Mouse (Mus musculus): ENCODE results near the gene Plcb1.

Gene Plcb1

DNA sequence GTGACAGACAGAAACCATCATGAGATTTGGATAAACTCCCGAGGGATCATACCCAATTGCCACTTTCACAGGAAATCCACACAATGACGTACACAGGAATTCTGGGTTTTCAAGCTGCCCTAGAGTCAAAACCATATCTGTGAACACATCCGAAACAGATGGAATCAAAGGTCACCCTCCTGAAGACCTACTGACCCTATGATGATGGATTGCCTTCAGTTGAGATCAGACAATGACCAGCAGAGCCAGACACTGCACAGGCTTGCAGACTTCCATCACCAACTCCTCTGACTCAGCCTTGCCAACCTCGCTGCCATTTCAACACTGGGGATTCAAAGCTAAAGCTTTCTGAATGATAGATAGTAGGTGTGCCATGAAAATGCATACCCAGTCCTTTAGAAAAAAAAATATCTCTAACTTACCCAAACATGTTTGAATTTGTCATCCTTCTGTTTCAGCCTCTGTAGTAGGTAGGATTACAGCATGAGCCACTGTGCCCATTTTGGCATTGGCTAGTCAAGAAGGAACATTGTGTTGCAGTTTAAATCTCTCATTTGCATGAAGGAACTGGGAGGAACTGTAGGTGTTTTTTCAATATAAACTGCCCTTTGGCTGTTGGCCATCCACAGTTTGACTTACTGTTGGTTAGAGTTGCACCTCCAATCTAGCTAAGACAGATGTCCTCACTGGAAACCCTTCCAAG, 429.0 kb downstream of the Plcb1 start:
- DNase-seq: no peak

DNA sequence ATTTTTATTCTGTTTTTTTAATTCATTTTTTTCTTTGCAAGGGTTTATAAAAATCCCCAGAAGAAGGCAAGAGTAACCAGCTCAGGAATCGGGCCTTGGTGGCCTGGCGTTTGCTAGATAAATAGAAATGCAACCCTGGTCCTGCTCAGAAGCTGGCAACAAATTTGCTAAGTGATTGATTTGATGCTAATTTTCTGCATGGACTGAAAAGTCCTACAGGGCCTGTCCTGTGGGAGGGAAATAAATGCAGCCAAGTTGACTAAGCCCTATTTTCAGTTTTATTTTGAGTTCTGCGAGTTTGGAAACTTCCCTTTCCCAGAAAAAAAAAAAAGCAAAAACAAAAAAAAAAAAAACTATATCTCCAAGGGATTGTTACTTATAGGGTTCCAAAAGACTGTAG, 433.5 kb downstream of the Plcb1 start:
- DNase-seq: no peak

- DNase-seq: peak; percentile 33 to 47
Observed at GRCm38 (mm10) chr2:135225604-135226025, 439.7 kb downstream of the Plcb1 start.

- no peak for DNase-seq
Observed at GRCm38 (mm10) chr2:135230262-135230661, 444.4 kb downstream of the Plcb1 start.

DNA sequence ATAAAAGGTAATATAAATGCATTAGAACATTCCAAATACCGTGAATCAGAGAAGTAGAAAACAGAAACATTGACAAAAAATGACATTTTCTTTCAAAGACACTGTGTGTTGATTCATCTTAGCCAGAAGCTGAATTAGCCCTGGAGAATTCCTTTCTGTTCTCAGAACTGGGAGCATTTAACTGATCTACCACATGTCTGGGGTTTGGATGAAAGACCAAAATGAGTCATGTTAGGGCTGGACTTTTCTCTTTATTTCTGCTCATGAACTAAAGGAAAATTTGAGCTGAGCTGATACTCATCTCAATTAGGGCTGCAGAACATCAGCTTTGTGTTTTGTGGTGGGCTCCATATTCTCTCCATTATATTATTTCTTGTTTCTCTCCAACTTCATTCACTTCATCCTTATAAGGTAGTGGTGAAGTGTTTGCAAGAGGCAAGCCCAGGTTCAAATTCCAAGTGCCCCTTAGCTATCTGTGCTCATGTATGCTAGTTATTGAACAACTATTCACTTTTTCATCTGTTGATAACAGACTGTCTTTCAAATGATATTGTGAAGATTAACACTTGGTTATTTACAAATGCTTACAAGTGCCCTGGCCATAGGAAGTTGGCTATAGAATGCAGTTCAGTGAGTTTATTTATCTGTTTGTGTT, 456.9 kb downstream of the Plcb1 start:
- DNase-seq: no peak

GRCm38 (mm10) chr2:135243764-135244163, 457.9 kb downstream of the Plcb1 start:
- no peak for DNase-seq

DNA sequence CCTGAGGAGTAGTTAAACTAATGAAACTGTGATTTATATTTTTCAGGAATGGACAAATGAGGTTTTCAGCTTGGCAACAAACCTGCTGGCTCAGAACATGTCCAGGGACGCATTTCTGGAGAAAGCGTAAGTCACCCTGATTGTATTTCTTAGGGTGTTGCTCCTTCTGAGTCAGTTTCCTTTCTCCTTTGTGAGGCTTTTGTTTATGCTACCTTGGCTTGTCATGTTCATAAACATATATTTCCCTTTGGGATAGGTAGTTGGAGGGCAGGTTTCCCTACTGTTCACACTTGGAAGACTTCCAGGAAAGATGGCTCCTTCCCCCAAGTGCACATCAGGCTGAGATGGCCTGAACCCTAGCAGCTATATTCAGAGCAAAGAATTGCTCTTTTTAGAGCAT, 464.1 kb downstream of the Plcb1 start:
- no peak for DNase-seq

GRCm38 (mm10) chr2:135251821-135252315, 466.0 kb downstream of the Plcb1 start:
- DNase-seq: no peak

DNA sequence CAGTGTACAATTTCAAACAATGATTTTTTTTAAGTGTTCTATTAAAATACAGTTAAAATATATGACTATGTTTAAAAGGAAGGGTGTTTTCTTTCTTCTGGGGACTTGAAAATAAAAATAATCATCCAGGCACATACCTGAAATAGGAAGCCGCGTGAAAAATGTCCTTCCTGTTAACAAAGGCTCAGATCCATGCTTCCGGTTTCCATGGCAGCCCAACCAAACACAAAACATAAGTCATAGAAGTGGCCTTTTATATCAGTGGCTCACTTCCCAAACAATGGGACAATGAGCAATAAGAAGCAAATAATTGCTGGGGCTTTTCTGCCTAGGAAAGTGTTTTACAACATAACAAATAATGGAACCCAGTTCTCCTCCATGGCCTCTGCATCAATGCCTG, 473.3 kb downstream of the Plcb1 start:
- DNase-seq: peak; percentile 16 to 29

- no peak for DNase-seq
Observed at GRCm38 (mm10) chr2:135263943-135264342, 478.1 kb downstream of the Plcb1 start.

- no peak for DNase-seq
Observed at GRCm38 (mm10) chr2:135274949-135275348, 489.1 kb downstream of the Plcb1 start.

DNA sequence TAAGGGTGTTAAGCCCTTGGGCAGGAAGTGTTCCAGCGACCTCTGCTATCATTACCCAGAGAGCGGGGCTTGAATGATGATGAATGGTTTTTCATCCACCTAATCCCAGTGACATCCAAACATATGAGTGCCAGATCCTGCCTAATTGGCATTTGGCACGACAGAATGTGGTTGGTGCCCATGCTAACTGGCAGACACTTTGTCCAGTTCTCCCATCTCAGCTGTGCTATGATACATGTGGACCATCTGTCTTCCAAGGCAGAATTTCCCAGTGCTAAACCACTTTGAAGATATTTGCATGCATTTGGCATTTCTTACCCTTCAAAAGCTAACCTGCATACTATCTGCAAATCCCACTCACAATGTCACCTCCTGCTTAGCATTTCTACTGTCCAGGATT, 492.6 kb downstream of the Plcb1 start:
- no peak for DNase-seq

- DNase-seq: no peak
Observed at GRCm38 (mm10) chr2:135279026-135279425, 493.2 kb downstream of the Plcb1 start.

GRCm38 (mm10) chr2:135283783-135284182, 497.9 kb downstream of the Plcb1 start:
- DNase-seq: no peak

GRCm38 (mm10) chr2:135296184-135296769, 510.4 kb downstream of the Plcb1 start:
- no peak for DNase-seq

DNA sequence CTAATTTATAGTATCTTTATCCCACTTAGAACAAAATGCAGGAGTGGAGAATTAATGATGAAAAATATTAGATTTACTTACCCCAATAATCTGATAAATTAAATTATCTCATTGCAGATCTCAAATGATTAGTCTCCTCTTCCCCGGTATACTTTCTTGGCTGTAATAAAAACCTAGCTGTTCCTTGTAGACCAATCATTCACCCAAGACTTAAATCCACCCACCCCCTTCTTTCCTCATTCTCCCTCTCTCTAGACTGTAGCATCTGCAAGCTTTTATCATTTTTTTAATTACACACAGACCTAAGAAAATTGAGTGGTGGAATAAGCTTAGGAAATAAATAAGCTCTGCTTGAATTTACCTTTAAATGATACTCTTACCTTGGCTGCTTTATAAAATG, 514.6 kb downstream of the Plcb1 start:
- no peak for DNase-seq

- DNase-seq: no peak
Observed at GRCm38 (mm10) chr2:135302483-135302882, 516.6 kb downstream of the Plcb1 start.

DNA sequence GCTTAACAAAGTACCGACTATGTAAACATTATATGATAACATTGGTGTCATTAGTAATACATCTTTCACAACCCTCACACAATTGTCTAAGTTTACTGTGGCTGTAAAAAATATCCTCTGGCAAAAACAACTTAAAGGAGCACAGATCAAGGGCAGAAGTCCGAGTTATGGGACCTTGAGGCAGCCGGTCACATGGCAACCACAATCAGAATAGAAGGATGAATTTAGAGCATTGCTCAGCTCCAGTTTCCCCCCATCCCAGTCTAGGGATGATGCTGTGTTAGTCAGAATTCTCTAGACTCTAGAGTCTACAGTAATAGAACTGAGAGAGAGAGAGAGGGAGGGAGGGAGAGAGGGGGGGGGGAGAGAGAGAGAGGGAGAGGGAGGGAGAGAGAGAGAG, 519.3 kb downstream of the Plcb1 start:
- DNase-seq: no peak

DNA sequence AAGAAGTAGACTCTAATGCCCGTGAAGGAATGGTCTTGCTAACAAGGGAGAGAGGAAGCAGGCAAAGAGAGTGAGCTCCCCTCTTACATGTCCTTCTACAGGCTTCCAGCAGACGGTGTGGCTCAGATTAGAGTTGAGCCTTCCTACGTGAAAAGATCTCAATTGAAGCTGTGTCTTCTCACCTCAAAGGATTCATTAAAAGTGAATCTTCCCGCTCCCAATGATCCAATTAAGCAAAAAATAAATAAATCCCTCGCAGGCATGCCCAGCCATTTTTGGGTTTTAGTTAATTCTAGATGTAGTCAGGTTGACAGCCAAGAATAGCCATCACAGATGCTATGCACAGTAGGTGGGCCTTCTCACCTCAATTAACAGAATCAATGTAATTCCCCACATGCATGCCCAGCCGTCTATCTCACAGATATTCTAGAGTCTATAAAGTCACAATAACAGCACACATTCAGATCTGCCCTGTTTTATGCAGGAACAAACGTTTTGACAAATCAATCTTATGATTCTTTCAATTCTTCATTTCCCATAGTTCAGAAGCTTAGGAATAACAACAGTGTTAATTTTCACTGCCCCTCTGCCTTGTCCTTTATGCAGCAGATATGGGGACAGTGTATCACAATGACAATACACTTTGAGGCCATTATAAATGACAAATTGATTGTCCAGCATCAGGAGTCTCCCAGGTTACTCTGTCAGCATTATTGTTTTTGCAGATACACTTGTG, 520.0 kb downstream of the Plcb1 start:
- no peak for DNase-seq

DNA sequence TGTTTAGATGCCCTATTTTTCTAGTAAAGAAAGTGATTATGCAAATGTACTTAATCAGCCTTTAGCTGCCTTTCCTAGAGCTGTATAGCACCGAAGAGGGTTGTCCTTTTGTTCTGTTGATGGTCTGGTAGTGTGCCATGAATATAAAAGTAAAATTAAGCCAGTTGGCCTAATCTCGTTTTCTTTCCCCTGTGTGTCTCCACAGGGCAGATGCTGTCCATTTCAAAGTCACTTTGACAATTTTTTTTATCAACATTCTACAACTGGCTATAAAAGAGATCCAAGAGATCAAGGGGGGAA, 520.6 kb downstream of the Plcb1 start:
- DNase-seq: no peak

DNA sequence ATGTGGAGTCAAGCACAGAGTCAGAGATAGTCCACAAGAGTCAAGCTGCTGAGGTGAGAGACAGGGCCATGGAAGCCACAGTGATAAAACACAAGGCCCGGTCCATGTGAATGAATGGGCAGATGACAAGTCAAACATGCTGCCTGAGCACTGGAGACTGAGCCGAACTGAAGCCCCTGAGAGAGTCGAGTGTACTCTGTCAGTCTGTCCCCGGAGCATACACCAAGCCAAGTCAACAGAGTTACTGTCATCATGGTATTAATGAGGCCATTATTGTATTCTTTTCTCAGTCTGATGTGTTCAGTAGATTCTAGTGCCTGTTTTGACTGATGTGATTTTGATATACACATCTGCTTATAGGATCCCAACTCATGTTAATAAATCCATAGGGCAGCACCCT, 521.9 kb downstream of the Plcb1 start:
- DNase-seq: no peak

DNA sequence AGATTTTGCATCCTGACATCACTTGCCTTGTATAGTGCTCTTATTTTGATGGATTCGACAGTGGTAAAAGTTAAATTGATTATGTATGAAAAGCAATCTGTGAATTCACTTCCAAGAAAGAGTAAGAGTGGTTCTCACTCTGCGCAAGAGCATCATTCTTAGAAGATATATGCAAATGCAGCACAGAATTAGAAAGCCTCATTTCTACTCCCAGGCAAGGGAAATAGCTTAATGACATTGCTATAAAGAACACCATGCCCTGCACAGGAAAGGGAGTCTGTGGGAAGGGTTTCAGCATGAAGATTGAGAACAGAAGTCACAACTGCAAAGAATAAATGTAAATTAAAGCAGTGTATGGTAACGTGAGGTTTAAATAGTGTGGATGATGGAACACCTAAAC, 530.1 kb downstream of the Plcb1 start:
- DNase-seq: no peak

GRCm38 (mm10) chr2:135318136-135318535, 532.3 kb downstream of the Plcb1 start:
- DNase-seq: no peak
